Mouse (Mus musculus): ENCODE results near the gene Snap47. TPM values are rescaled to one million over a fixed set of nuclear protein-coding genes. Genes with fewer than 3 reads are reported as not detected.
"Not testable (repeated sequence)": the region's sequence is repeated elsewhere in the genome, so short reads cannot be mapped to it uniquely, and the experiment has no call there.

Snap47 gene
- total and polyA plus RNA-seq, 3 experiments, result 67.0 to 102 (median 92.1) TPM

DNA sequence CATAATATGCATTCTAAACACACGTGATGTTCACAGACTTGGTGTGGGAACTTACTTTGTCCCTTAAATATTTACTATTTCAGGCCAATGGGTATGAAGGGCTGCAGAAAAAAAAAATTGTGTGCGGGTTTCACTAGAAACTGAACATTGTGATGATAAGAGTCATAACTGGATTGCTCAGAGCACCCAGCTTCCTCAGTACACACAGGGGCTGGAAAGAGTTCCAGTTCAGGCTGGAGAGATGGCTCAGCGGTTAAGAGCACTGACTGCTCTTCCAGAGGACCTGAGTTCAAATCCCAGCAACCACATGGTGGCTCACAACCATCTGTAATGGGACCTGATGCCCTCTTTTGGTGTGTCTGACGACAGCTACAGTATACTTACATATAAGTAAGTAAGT, 83.0 kb downstream of the Snap47 start:
- not testable (repeated sequence) for DNase-seq

- DNase-seq, result peak; percentile 21
These were observed 84.4 kb downstream of the Snap47 start for GRCm38 (mm10) chr11:59366633-59367032.

- no peak for DNase-seq
These were observed 85.0 kb downstream of the Snap47 start for GRCm38 (mm10) chr11:59366031-59366430.

DNA sequence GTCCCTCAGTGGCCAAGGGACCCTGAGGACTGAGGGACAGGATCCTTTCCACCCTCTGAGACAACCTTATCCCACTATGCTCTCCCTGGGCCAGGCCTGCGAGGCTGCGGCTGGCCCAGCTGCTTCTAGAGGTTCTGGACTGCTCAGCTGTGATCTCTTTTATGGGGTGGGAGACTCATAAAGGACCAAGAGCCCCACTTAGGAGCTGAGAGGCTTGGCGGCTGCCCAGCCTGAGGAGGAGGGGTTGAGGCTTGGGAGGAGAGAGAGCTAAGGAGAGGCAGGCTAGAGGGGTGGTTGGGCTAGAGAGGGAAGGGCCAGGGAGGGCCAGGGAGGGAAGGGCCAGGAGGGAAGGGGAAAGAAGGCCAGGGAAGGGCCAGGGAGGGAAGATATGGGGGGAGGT, 86.6 kb downstream of the Snap47 start:
- DNase-seq, result no peak

DNA sequence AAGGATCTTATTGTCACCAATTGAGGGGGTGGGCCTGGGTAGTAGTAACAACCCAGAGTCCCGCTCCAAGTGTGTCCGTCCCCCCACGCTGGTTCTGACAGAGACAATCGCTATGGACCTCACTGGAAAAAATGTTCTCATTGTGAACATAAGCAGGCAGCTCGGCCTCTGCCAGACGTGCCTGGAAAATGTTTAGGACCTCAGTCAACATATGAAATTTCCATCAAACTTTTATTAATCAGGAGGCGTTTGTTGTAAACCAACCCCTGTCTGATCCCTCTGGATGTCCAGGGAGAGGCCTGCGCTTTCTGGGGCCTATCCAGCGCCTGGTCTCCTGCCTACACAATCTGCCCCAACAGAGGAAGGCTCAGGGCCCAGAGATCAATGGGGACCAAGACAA, 87.0 kb downstream of the Snap47 start:
- DNase-seq, result no peak

GRCm38 (mm10) chr11:59361291-59361690, 89.7 kb downstream of the Snap47 start:
- no peak for DNase-seq

Other genes with a start within 250 kb of the Snap47 start
- 10 to 100 TPM; 47.5 to 61.8 TPM for gene Mrpl55, start 248.7 kb downstream of the Snap47 start, total RNA-seq (2021)
- 56.4 and 64.8 TPM in 2 replicates for gene Mrpl55, start 248.7 kb downstream of the Snap47 start, polyA plus RNA-seq (2012; rRNA removed)
- 10 to 100 TPM; 22.5 to 26.0 TPM for gene 2310033P09Rik, start 242.9 kb downstream of the Snap47 start, total RNA-seq (2021)
- gene 2310033P09Rik, start 242.9 kb downstream of the Snap47 start, polyA plus RNA-seq (2012; rRNA removed), result 14.1 and 15.1 TPM in 2 replicates
- 100 to 1,000 TPM; 436 to 451 TPM for gene Arf1, start 222.9 kb downstream of the Snap47 start, total RNA-seq (2021)
- gene Arf1, start 222.9 kb downstream of the Snap47 start, polyA plus RNA-seq (2012; rRNA removed), result 456 and 530 TPM in 2 replicates
- not detected for gene Wnt3a, start 160.4 kb downstream of the Snap47 start, total RNA-seq (2021)
- not detected in 2 replicates for gene Wnt3a, start 160.4 kb downstream of the Snap47 start, polyA plus RNA-seq (2012; rRNA removed)
- gene Wnt9a, start 144.3 kb downstream of the Snap47 start, total RNA-seq (2021), result 1 to 10 TPM in 1 of 2 experiments, under 1 TPM in 1; 0.58 to 2.7 TPM
- 2.4 and 2.6 TPM in 2 replicates for gene Wnt9a, start 144.3 kb downstream of the Snap47 start, polyA plus RNA-seq (2012; rRNA removed)
- gene Prss38, start 75.5 kb downstream of the Snap47 start, total RNA-seq (2021), result not detected
- not detected in 2 replicates for gene Prss38, start 75.5 kb downstream of the Snap47 start, polyA plus RNA-seq (2012; rRNA removed)
- gene Jmjd4, start 1.1 kb downstream of the Snap47 start, total RNA-seq (2021), result 1 to 10 TPM; 8.4 to 9.4 TPM
- 4.9 and 6.2 TPM in 2 replicates for gene Jmjd4, start 1.1 kb downstream of the Snap47 start, polyA plus RNA-seq (2012; rRNA removed)
- gene Zfp867, start 21.3 kb upstream of the Snap47 start, total RNA-seq (2021), result 1 to 10 TPM; 2.7 to 5.5 TPM
- 0.12 and 0.13 TPM in 2 replicates for gene Zfp867, start 21.3 kb upstream of the Snap47 start, polyA plus RNA-seq (2012; rRNA removed)
- gene Zkscan17, start 75.6 kb upstream of the Snap47 start, total RNA-seq (2021), result 10 to 100 TPM; 16.7 to 17.9 TPM
- 11.0 and 14.9 TPM in 2 replicates for gene Zkscan17, start 75.6 kb upstream of the Snap47 start, polyA plus RNA-seq (2012; rRNA removed)
- 1 to 10 TPM; 1.3 to 1.8 TPM for gene Nlrp3, start 90.4 kb upstream of the Snap47 start, total RNA-seq (2021)
- 0.26 and 0.29 TPM in 2 replicates for gene Nlrp3, start 90.4 kb upstream of the Snap47 start, polyA plus RNA-seq (2012; rRNA removed)
- not detected for gene Olfr222, start 125.0 kb upstream of the Snap47 start, total RNA-seq (2021)
- not detected in 2 replicates for gene Olfr222, start 125.0 kb upstream of the Snap47 start, polyA plus RNA-seq (2012; rRNA removed)
- gene Olfr223, start 142.1 kb upstream of the Snap47 start, total RNA-seq (2021), result not detected
- gene Olfr223, start 142.1 kb upstream of the Snap47 start, polyA plus RNA-seq (2012; rRNA removed), result not detected in 2 replicates
- 100 to 1,000 TPM; 190 to 233 TPM for gene Mprip, start 210.1 kb upstream of the Snap47 start, total RNA-seq (2021)
- 48.0 and 79.6 TPM in 2 replicates for gene Mprip, start 210.1 kb upstream of the Snap47 start, polyA plus RNA-seq (2012; rRNA removed)

All from adrenal gland, adult 2 months (tissue).